Mouse (Mus musculus) erythroblast, embryonic 14.5 days (primary cell): ENCODE measurements around the gene Aff2.

Source experiments
- GATA1 ChIP-seq: IDR thresholded peaks from 2 replicates; pipeline ENCODE4 v1.6.1; 2012; ENCODE audit warnings: low read length, inconsistent platforms, mixed read lengths
- TAL1 ChIP-seq: IDR thresholded peaks from 3 replicates; pipeline ENCODE4 v1.6.1; 2012; ENCODE audit warnings: low read length, inconsistent platforms, mixed read lengths

- TF ChIP-seq GATA1 = no peak
- no peak for TF ChIP-seq TAL1
These were observed 142.0 kb downstream of the Aff2 start for GRCm38 (mm10) chrX:69502061-69502460.
